Mouse (Mus musculus) intestine, embryonic 16.5 days (tissue): ENCODE measurements around the gene Frs2. TPM values are rescaled to one million over a fixed set of nuclear protein-coding genes. Genes with fewer than 3 reads are reported as not detected.
A peak's percentile ranks its signal among the peaks of the same experiment; 100 is the strongest.

ENCODE experiments used
- ATAC-seq: fragments of 200-750 bp; cut with Nextera tagmentation; 2 replicates; pipeline ENCODE4 v1.8.0; 2017; ENCODE audit warnings: moderate TSS enrichment, moderate library complexity
- H3K27ac ChIP-seq: fragments of 300-500 bp; sonication (generic); 2 replicates; pipeline ENCODE4 v1.5.1; 2014; ENCODE audit warnings: mild to moderate bottlenecking, low read length
- H3K27me3 ChIP-seq: fragments of 300-500 bp; sonication (generic); replicated peaks from 2 replicates; pipeline ENCODE4 v1.6.1; 2014; ENCODE audit warnings: low read length, control low read depth, mixed read lengths; ENCODE audit not compliant: control insufficient read depth, insufficient read depth
- H3K36me3 ChIP-seq: fragments of 300-500 bp; sonication (generic); 2 replicates; pipeline ENCODE4 v1.6.1; 2014; ENCODE audit warnings: low read length, control low read depth; ENCODE audit not compliant: control insufficient read depth, insufficient read depth
- H3K4me1 ChIP-seq: fragments of 300-500 bp; sonication (generic); 2 replicates; pipeline ENCODE4 v1.6.1; 2014; ENCODE audit warnings: low read length, control low read depth, mixed read lengths; ENCODE audit not compliant: control insufficient read depth, insufficient read depth
- H3K4me2 ChIP-seq: fragments of 300-500 bp; sonication (generic); 2 replicates; pipeline ENCODE4 v1.6.1; 2014; ENCODE audit warnings: low read depth, low read length, control low read depth
- H3K4me3 ChIP-seq: fragments of 300-500 bp; sonication (generic); 2 replicates; pipeline ENCODE4 v1.5.1; 2014; ENCODE audit warnings: mild to moderate bottlenecking, low read length
- H3K9ac ChIP-seq: fragments of 300-500 bp; sonication (generic); 2 replicates; pipeline ENCODE4 v1.6.1; 2014; ENCODE audit warnings: low read depth, low read length
- H3K9me3 ChIP-seq: fragments of 300-500 bp; sonication (generic); 2 replicates; pipeline ENCODE4 v1.6.1; 2016; ENCODE audit warnings: low read length, control low read depth; ENCODE audit not compliant: control insufficient read depth
- WGBS: fragments of 180-500 bp; shearing (Covaris S2); extraction: QIAGEN DNeasy Blood & Tissue Kit; methylation state at CpG from one replicate; pipeline ENCODE4 v1.1.7; 2014; 5-methylcytosine and 5-hydroxymethylcytosine counted together
- polyA plus RNA-seq: library from polyadenylated mRNA; unstranded; fragments of >200 nt; fragmentation: Nextera tagmentation; extraction: Ambion mirVana; gene quantifications from 2 replicates; pipeline ENCODE4 v1.2.1, GENCODE M21; 2015

The Frs2 gene
- polyA plus RNA-seq: 13.9 and 15.6 TPM in 2 replicates

DNA sequence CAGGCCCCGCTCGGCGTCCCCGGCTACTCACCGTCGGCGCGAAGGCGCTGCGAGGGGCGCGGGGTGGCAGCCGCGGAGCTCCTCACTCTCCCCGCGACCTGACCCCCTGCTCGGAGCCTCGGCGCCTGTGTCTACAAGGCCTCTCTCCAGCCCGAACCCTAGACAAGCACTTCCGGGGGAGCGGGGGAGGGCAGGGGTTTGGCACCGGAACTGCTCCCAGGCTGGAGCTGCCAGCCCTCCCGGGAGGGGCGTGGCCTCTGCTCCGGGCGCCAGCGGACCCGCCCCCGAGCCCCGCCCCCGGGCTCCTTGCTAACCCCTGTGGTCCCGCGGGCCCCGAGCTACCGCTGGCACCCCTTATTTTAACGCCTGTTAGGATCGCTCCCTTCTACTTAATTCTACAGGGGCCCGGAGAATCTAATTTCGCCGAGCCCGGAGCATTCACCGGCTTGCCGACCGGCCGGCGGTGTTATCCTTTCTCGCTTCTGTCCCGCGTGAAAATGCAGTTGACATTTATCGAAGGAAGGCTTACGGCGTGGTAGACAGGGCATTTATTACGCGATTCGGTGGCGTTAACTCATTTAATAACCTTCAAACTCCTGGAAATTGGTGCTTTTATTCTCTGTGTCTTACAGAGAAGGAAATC, at the start of gene Frs2:
TSS of gene Frs2 (minus strand) at position 174 of the 643 bp plus-strand sequence.
- peak; percentile 93 for ATAC-seq
- H3K27me3 ChIP-seq: no peaks in the 10 kb centered on the region
- H3K4me1 ChIP-seq: peaks cover 45% of the 10 kb centered on the region
- H3K4me3 ChIP-seq: peak within 1 kb of the TSS; percentile 98
- H3K9me3 ChIP-seq: no peaks in the 10 kb centered on the region
- whole genome bisulfite sequencing: under 1% methylated on average over 57 of the region's 57 CpGs
- peak within 1 kb of the TSS; percentile 98 for H3K9ac ChIP-seq
- peak within 1 kb of the TSS; percentile 86 for H3K4me2 ChIP-seq
- H3K27ac ChIP-seq: peak within 1 kb of the TSS; percentile 91
- no peaks in the 10 kb centered on the region for H3K36me3 ChIP-seq

DNA sequence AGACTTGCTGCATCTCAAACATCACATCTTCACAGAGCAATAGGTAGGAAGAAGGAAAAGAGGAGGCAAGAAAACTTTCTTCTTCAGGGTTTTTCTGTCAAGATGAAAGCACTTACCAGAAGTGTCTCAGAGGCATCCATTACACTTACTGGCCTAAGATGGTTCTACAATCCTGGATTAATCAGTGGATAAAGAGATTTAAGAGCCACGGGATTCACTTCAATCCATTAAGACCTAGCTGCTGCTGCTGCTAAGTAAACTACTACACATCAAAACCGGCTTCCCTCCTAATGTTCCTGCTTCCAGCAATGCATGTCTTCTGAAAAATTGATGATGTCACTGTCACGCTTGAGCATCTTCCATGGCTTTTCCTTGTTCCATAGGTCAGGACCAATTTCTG, 48.4 kb upstream of the Frs2 start:
- Histone ChIP-seq H3K4me2 (no peak overlapping the region), H3K4me3 (no peak overlapping the region), H3K27me3 (no peaks in the 10 kb centered on the region), H3K27ac (no peak overlapping the region), H3K9ac (no peak overlapping the region), H3K4me1 (no peaks in the 10 kb centered on the region; the same call in 1 of the 2 replicates), H3K36me3 (no peaks in the 10 kb centered on the region), H3K9me3 (no peaks in the 10 kb centered on the region)
- WGBS: 75% methylated on average over 3 of the region's 3 CpGs
- ATAC-seq: no peak

DNA sequence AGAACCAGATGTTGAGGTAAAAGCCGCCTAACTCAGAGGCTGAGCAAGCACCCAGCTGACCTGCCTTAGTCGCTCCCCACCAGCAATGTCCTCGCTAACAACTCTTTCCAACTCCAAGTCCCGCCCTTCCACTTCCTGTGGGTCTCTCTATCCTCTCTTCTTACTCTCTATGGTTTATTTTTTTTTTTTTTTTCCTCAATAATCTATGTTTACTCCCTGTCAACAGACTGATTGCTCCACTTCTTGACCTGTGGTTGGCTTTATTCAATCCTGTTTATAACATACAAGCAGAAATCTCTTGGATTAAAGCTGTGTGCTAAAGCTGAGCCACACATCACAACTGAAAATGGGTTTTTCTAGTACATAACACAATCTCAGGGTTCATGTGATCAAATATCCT, 47.4 kb upstream of the Frs2 start:
- Histone ChIP-seq H3K4me1 (no peaks in the 10 kb centered on the region; the same call in 1 of the 2 replicates), H3K27me3 (no peaks in the 10 kb centered on the region), H3K36me3 (no peaks in the 10 kb centered on the region), H3K4me2 (no peak overlapping the region), H3K9ac (no peak overlapping the region), H3K27ac (no peak overlapping the region), H3K4me3 (no peak overlapping the region), H3K9me3 (no peaks in the 10 kb centered on the region)
- no peak for ATAC-seq
- WGBS: 96% methylated on average over 4 of the region's 4 CpGs

DNA sequence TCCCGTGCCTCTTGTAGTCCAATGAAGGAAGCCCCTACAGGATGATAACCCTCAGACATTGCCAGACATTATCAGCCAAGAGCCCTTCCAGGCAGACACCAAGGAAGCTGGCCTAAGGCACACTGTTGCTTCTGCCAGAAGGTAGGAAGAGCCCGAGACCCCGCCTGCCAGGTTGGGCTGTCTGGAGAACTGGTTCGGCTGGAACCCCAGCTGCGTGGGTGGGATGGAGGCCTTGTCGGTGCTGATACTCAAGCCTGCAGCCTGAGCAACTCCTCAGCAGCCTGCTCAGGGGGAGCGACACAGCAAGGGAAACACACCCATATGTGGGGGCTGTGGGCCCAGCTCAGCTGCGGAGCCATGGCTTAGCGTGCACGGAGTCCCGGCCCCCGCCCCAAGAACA, 46.7 kb upstream of the Frs2 start:
- Histone ChIP-seq H3K9me3 (no peaks in the 10 kb centered on the region), H3K4me3 (no peak overlapping the region), H3K36me3 (no peaks in the 10 kb centered on the region), H3K27me3 (no peaks in the 10 kb centered on the region), H3K27ac (no peak overlapping the region), H3K9ac (no peak overlapping the region), H3K4me1 (no peaks in the 10 kb centered on the region; the same call in 1 of the 2 replicates), H3K4me2 (no peak overlapping the region)
- 78% methylated on average over 12 of the region's 12 CpGs for WGBS
- no peak for ATAC-seq

DNA sequence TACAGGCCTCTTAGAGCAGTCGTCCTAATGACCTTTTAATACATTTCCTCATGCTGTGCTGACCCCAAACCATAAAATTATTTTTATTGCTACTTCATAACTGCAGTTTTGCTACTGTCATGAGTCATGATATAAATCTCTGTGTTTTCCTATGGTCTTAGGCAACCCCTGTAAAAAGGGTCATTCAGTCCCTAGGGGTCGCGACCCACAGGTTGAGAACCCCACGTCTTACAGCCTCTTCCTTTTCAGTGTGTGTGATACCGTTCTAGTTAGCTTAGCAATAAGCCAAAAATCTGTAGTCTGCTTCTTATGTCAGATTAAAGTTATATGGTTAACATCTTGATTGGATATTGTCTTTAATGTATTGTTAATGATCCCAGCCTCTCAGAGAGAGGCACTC, 45.0 kb upstream of the Frs2 start:
- Histone ChIP-seq H3K27ac (no peak overlapping the region), H3K36me3 (no peaks in the 10 kb centered on the region), H3K9me3 (no peaks in the 10 kb centered on the region), H3K4me3 (no peak overlapping the region), H3K27me3 (no peaks in the 10 kb centered on the region), H3K4me1 (no peaks in the 10 kb centered on the region; the same call in 1 of the 2 replicates), H3K9ac (no peak overlapping the region), H3K4me2 (no peak overlapping the region)
- ATAC-seq: peak; percentile 32; the same call in 1 of the 2 replicates
- WGBS: 69% methylated on average over 5 of the region's 5 CpGs

DNA sequence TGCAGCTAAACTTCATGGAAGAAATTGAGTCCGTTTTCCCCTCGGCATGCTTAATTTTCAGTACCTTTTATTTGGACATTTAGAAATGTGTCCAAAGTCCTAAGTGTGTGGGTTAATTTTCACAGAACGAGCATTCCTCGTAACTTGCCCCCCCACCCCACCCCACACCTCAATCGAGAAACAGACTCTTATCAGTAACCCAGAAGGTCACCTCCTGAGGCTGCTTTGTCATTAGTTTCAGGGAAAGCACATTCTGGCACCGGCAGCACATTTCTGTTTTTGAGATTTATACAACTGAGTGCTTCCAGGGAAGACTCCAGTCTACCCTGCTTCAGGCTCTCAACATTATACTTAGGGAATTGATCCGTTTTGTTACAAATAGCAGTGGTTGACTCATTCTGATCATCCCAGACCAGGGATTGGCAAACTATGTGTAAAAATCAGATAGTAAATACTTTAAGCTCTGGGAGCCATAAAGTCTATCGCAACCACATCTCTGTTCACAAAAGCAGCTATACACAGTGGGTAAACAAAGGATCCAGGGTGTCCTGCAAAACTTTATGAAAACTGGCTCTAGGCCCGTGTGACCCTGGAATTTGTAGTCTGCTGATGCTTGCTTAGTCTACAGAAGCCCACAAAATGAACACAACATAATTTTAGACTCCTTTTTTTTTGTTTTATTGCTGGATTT, 37.2 kb upstream of the Frs2 start:
- no peak overlapping the region for H3K4me3 ChIP-seq
- H3K27ac ChIP-seq: peak overlapping the region; percentile 59
- H3K4me1 ChIP-seq: peaks cover 9% of the 10 kb centered on the region; the same call in 1 of the 2 replicates
- 28% methylated on average over 9 of the region's 9 CpGs for WGBS
- ATAC-seq: peak; percentile 66
- no peak overlapping the region for H3K9ac ChIP-seq
- H3K9me3 ChIP-seq: no peaks in the 10 kb centered on the region
- no peaks in the 10 kb centered on the region for H3K27me3 ChIP-seq
- peak overlapping the region; percentile 30; the same call in 1 of the 2 replicates for H3K4me2 ChIP-seq
- no peaks in the 10 kb centered on the region for H3K36me3 ChIP-seq

DNA sequence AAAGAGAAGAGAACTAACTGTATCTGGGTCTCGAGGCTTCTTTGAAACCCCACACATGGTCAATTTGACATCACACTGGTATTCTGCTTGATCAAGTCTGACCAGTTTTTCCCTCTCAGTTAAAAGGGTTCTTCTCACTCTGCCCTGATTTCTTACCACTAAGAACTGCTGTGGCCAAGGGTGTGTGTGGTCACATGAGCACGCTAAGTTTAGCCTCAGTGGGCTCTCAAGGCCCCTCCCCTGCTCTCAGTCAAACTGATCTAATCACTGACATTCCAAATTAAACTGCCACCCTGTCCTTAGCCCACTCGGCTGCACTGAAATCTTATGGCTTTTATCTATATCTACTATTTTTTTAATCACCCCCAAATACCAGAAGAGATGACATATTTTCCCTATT, 32.8 kb upstream of the Frs2 start:
- Histone ChIP-seq H3K27ac (no peak overlapping the region), H3K4me3 (no peak overlapping the region), H3K4me2 (no peak overlapping the region), H3K9ac (no peak overlapping the region), H3K36me3 (no peaks in the 10 kb centered on the region), H3K9me3 (no peaks in the 10 kb centered on the region), H3K27me3 (no peaks in the 10 kb centered on the region), H3K4me1 (peaks cover 5% of the 10 kb centered on the region; the same call in 1 of the 2 replicates)
- no peak for ATAC-seq
- 32% methylated on average over 3 of the region's 3 CpGs for WGBS

DNA sequence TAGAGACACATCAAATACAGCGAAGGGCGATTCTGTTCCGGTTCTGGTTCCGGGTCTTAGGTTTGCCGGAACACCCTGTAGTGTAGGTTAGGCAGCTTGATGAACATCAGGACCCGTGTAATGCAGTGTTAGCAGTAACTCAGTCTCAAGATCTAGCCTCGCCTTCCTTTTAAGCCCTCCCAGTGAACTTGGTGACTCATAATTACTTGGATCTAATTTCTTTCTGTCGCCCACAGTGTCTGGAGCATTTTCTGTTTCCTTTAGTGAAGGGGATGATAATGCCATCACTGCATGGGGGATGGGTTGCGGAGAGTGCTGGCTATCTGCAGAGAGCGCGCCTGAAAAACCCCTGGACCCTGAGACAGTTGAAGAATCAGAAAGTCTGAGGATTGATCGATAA, 26.3 kb upstream of the Frs2 start:
- peak; percentile 38 for ATAC-seq
- Histone ChIP-seq H3K36me3 (no peaks in the 10 kb centered on the region), H3K9me3 (no peaks in the 10 kb centered on the region), H3K27me3 (no peaks in the 10 kb centered on the region), H3K4me2 (no peak overlapping the region), H3K4me3 (no peak overlapping the region), H3K27ac (no peak overlapping the region), H3K9ac (no peak overlapping the region), H3K4me1 (peaks cover 4% of the 10 kb centered on the region)
- WGBS: 56% methylated on average over 12 of the region's 12 CpGs

DNA sequence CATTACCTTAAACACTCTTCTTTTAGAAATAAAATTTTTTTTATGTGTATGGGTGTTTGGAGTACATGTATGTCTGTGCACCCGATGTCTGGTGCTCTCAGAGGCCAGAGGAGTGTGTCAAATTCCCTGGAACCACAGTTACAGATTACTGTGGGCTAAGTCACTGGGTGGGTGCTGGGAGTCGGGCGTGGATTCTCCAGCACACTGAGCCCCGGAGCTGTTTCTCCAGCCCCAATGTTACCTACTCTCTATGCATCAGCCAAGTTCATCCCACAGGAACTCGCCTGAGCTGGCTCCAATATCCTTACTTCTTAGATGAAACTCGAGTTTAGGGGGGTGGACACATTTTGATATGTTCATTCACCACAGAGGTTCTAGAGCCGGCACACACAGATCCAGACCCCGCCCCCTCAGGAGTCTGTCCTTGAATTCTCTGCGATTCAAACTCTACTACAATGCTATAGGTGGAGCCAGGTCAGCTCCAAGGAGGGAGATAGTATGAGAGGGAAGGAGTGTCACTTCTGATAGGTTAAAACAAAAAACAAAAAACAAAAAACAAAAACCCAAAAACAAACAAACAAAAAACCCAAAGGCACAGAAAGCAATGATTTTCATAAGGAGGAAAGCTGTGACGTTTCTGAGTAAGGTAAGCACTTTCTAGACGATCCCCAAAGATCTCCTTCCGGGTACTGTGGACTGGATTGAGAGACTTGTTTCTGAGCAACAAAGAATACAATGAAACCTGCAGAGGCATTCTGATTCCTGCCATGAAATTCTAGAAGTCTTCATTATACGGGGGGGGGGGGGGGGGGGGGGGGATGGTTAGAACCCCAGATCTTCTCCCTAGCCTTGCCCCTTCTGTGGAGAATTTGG, 25.5 kb upstream of the Frs2 start:
- Histone ChIP-seq H3K4me1 (peaks cover 4% of the 10 kb centered on the region), H3K27me3 (no peaks in the 10 kb centered on the region), H3K4me3 (no peak overlapping the region), H3K36me3 (no peaks in the 10 kb centered on the region), H3K27ac (no peak overlapping the region), H3K9me3 (no peaks in the 10 kb centered on the region), H3K9ac (no peak overlapping the region), H3K4me2 (no peak overlapping the region)
- peak; percentile 52; the same call in 1 of the 2 replicates for ATAC-seq
- 39% methylated on average over 13 of the region's 13 CpGs for WGBS
